In genomic region chr5:96162399-96163331, GRCm38 (mm10) we compare ENCODE assay signal across 8 mouse cellular contexts. TPM values are rescaled to one million over a fixed set of nuclear protein-coding genes. Genes with fewer than 3 reads are reported as not detected.
DNase-seq lines count a peak whose midpoint lies in the region; ATAC-seq lines count a peak whose summit lies in the region.

No protein-coding gene starts in this region.

- peak; percentile 80 for ATAC-seq in megakaryocyte-erythroid progenitor cell, adult 5-6 weeks (replicated peaks; ENCODE audit: low FRiP score, low TSS enrichment, poor library complexity, severe bottlenecking)

- DNase-seq in adipocyte (ENCODE audit: low spot score), result peak; percentile 88
- peak; percentile 87 for DNase-seq in embryo, embryonic 10 days (ENCODE audit: low spot score)
- DNase-seq in gastrocnemius, postnatal 10 days, result peak; percentile 90
- DNase-seq in induced T-regulatory cell, adult 2 months (ENCODE audit: low read depth), result peak; percentile 92
- peak; percentile 73 to 90 for DNase-seq in left cerebral cortex, postnatal 10 days (ENCODE audit: extremely low spot score in 1 of 2, low spot score in 2 of 2)
- DNase-seq in right cerebral cortex, postnatal 25 days, result peak; percentile 81
- peak; percentile 77 to 82 for DNase-seq in urinary bladder, postnatal 4 days (ENCODE audit: low spot score in 2 of 2)

- intact Hi-C loops in left cerebral cortex, postnatal 10 days (cut with DNase I), result no loop called here

RNA-seq across cellular contexts. Expression of gene Cnot6l, which starts 1.3 kb away (rescaled TPM):
- 10 to 100 TPM; 54.2 to 58.0 TPM for total RNA-seq in gastrocnemius, postnatal 10 days (2021)
- 10 to 100 TPM; 66.1 to 78.1 TPM for total RNA-seq in left cerebral cortex, postnatal 10 days (2021)
- 53.5 and 58.6 TPM in 2 replicates for total RNA-seq in megakaryocyte-erythroid progenitor cell, adult 5-6 weeks (2014; fragmentation: Nextera tagmentation)
- 37.7 and 59.4 TPM in 2 replicates for total RNA-seq in megakaryocyte-erythroid progenitor cell, adult 5-6 weeks (2017)

RNA-seq across cellular contexts. Expression of gene Mrpl1, which starts 46.6 kb away (rescaled TPM):
- total RNA-seq in gastrocnemius, postnatal 10 days (2021), result 10 to 100 TPM; 21.0 to 21.9 TPM
- 10 to 100 TPM; 13.8 to 15.8 TPM for total RNA-seq in left cerebral cortex, postnatal 10 days (2021)
- total RNA-seq in megakaryocyte-erythroid progenitor cell, adult 5-6 weeks (2014; fragmentation: Nextera tagmentation), result 18.0 and 21.7 TPM in 2 replicates
- 40.4 and 61.1 TPM in 2 replicates for total RNA-seq in megakaryocyte-erythroid progenitor cell, adult 5-6 weeks (2017)

Comparison
In these comparisons a context has a peak if more than half of its experiments do, and no peak if none do; other contexts are left out.
1. Peak in every context shown above with its lines: DNase-seq and ATAC-seq.